Mouse (Mus musculus) MEL (cell line): ENCODE results near the gene Fxyd5. TPM values are rescaled to one million over a fixed set of nuclear protein-coding genes. Genes with fewer than 3 reads are reported as not detected.

ENCODE experiments used
- DNase-seq: peaks from one replicate; pipeline ENCODE4 v3.0.0; 2011; ENCODE audit warnings: low read depth, low spot score
- H3K27ac ChIP-seq: 2 replicates; pipeline ENCODE4 v1.5.1; 2012; ENCODE audit warnings: low read depth, mild to moderate bottlenecking, control low read depth, low read length, moderate library complexity; ENCODE audit not compliant: control insufficient read depth
- H3K27me3 ChIP-seq, 2 experiments: fragments of 150-350 bp in 1 of 2; sonication (generic) in 1 of 2; 2 replicates each; pipeline ENCODE4 v1.6.1; 2012; ENCODE audit warnings: low read length in 2 of 2, mild to moderate bottlenecking in 2 of 2, improper control_type of control experiment in 1 of 2, moderate library complexity in 1 of 2; ENCODE audit not compliant: insufficient read depth in 2 of 2, control insufficient read depth in 1 of 2
- H3K36me3 ChIP-seq, 2 experiments: 2 replicates each; pipeline ENCODE4 v1.6.1; 2012 to 2014; ENCODE audit warnings: low read length in 2 of 2, improper control_type of control experiment in 1 of 2, inconsistent platforms in 1 of 2, mild to moderate bottlenecking in 1 of 2; ENCODE audit not compliant: insufficient read depth in 2 of 2, control insufficient read depth in 1 of 2
- H3K4me1 ChIP-seq, 2 experiments: fragments of 150-350 bp in 1 of 2; sonication (generic) in 1 of 2; 2 replicates each; pipeline ENCODE4 v1.6.1; 2012; ENCODE audit warnings: low read length in 2 of 2, improper control_type of control experiment in 1 of 2, mild to moderate bottlenecking in 1 of 2; ENCODE audit not compliant: insufficient read depth in 2 of 2, control insufficient read depth in 1 of 2
- H3K4me3 ChIP-seq, 2 experiments: fragments of 150-350 bp in 1 of 2; sonication (generic) in 1 of 2; 2 replicates each; pipeline ENCODE4 v1.5.1; 2012; ENCODE audit warnings: low read depth in 2 of 2, low read length in 2 of 2, mild to moderate bottlenecking in 2 of 2, moderate library complexity in 2 of 2, control low read depth in 1 of 2, improper control_type of control experiment in 1 of 2; ENCODE audit not compliant: control insufficient read depth in 1 of 2, insufficient read depth in 1 of 2
- H3K79me2 ChIP-seq: 2 replicates; pipeline ENCODE4 v1.6.1; 2012; ENCODE audit warnings: mild to moderate bottlenecking, low read length, moderate library complexity; ENCODE audit not compliant: control insufficient read depth, poor library complexity, insufficient read depth
- H3K9ac ChIP-seq: 2 replicates; pipeline ENCODE4 v1.6.1; 2012; ENCODE audit warnings: low read depth, mild to moderate bottlenecking, control low read depth, low read length, moderate library complexity; ENCODE audit not compliant: control insufficient read depth, poor library complexity, severe bottlenecking
- H3K9me3 ChIP-seq: fragments of 150-350 bp; sonication (generic); replicated peaks from 2 replicates; pipeline ENCODE4 v1.6.1; 2012; ENCODE audit warnings: mild to moderate bottlenecking, low read length, improper control_type of control experiment, moderate library complexity; ENCODE audit not compliant: insufficient read depth
- EP300 ChIP-seq, 2 experiments: IDR thresholded peaks; 2 replicates each; pipeline ENCODE4 v1.6.1; 2011; ENCODE audit warnings: improper control_type of control experiment in 2 of 2, low read length in 2 of 2, low read depth in 1 of 2, mild to moderate bottlenecking in 1 of 2
- MAX ChIP-seq: IDR thresholded peaks from 2 replicates; pipeline ENCODE4 v1.6.1; 2011; ENCODE audit warnings: low read length, improper control_type of control experiment
- MAZ ChIP-seq: IDR thresholded peaks from 2 replicates; pipeline ENCODE4 v1.6.1; 2012; ENCODE audit warnings: low read depth, mild to moderate bottlenecking, inconsistent platforms, low read length, improper control_type of control experiment
- MXI1 ChIP-seq: IDR thresholded peaks from 2 replicates; pipeline ENCODE4 v1.6.1; 2011; ENCODE audit warnings: mild to moderate bottlenecking, low read depth, low read length, improper control_type of control experiment
- MYC ChIP-seq: IDR thresholded peaks from 2 replicates; pipeline ENCODE4 v1.6.1; 2011; ENCODE audit warnings: low read depth, mild to moderate bottlenecking, low read length, improper control_type of control experiment, moderate library complexity
- RCOR1 ChIP-seq: IDR thresholded peaks from 2 replicates; pipeline ENCODE4 v1.6.1; 2012; ENCODE audit warnings: low read depth, mild to moderate bottlenecking, inconsistent platforms, low read length, improper control_type of control experiment
- SIN3A ChIP-seq: IDR thresholded peaks from 2 replicates; pipeline ENCODE4 v1.6.1; 2012; ENCODE audit warnings: low read length, improper control_type of control experiment, inconsistent platforms
- TBP ChIP-seq: IDR thresholded peaks from 2 replicates; pipeline ENCODE4 v1.8.0; 2011; ENCODE audit warnings: low read depth, low read length, improper control_type of control experiment
- UBTF ChIP-seq: IDR thresholded peaks from 2 replicates; pipeline ENCODE4 v1.6.1; 2012; ENCODE audit warnings: low read depth, mild to moderate bottlenecking, inconsistent platforms, low read length, improper control_type of control experiment, moderate library complexity, borderline replicate concordance; ENCODE audit not compliant: insufficient read depth
- ZMIZ1 ChIP-seq: IDR thresholded peaks from 2 replicates; pipeline ENCODE4 v1.6.1; 2012; ENCODE audit warnings: low read depth, mild to moderate bottlenecking, inconsistent platforms, low read length, improper control_type of control experiment, moderate library complexity
- ZNF384 ChIP-seq: IDR thresholded peaks from 2 replicates; pipeline ENCODE4 v1.6.1; 2012; ENCODE audit warnings: low read depth, mild to moderate bottlenecking, inconsistent platforms, low read length, improper control_type of control experiment
- polyA plus RNA-seq, 2 experiments: library from polyadenylated mRNA; stranded (reverse) in 1 of 2; unstranded in 1 of 2; fragments of >175 nt in 1 of 2; fragments of >200 nt in 1 of 2; gene quantifications; 2 replicates each; pipeline versions ENCODE4 v1.2.1 to v1.2.4; 2012; ENCODE audit warnings: low replicate concordance in 2 of 2, low read depth in 1 of 2; ENCODE audit not compliant: insufficient read length in 2 of 2, insufficient read depth in 1 of 2, missing spikeins in 1 of 2
- total RNA-seq: library from RNA; depleted of rRNA; stranded (reverse); fragments of 300-350 nt; gene quantifications from 2 replicates; pipeline ENCODE4 v1.2.3, GENCODE M21; 2012

Fxyd5 gene
- total and polyA plus RNA-seq, 3 experiments = 39.4 to 57.5 TPM; not detected in 1

DNA sequence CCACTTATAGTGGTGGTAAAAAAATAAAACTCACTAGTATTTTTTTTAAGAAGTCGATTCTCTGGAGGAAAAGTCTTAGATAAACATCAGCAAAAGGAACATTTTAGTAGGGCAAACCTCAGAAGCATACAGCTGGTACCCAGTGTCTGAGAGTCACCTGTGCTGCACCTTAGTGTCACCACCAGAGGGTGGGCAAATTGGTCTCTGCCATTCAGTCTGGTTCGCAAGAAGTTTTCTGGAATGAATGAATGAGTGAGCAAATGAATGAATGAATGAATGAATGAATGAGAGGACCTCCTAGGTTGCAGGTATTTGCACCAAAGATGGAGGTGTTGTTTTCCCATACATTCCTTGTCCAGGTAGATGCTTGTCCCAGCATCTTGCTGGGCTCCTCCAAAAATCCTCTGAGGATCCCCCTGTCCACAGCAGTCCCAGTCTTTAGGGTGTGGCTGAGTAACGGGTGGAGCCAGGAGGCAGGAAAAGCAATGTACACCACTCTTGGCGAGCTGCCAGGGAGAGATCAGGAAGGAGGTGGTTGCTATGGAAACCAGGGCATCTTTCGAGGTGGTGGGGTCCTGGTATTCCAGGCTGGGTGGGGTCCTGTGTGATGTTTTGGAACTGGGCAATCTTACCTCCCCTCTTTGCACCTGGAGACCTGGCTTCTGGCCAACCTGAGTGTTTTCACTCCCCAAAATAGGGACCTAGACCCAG is 7.0 kb upstream of the Fxyd5 start:
- Histone ChIP-seq H3K36me3 (no peaks in the 10 kb centered on the region), H3K79me2 (no peaks in the 10 kb centered on the region), H3K9me3 (no peaks in the 10 kb centered on the region), H3K4me1 (no peaks in the 10 kb centered on the region; a peak in 1 of 4 replicates), H3K9ac (no peak overlapping the region), H3K4me3 (no peak overlapping the region), H3K27me3 (no peaks in the 10 kb centered on the region; a peak in 1 of 4 replicates), H3K27ac (no peak overlapping the region)
- no peak for DNase-seq
- TF ChIP-seq MYC = no peak

- peak; percentile 53 for DNase-seq
- peaks cover 0 to 10% of the 10 kb centered on the region in 2 experiments; a peak in 2 of 4 replicates for H3K36me3 ChIP-seq
- H3K9me3 ChIP-seq = no peaks in the 10 kb centered on the region
- no peak for TF ChIP-seq TBP
- no peak for TF ChIP-seq MAX
- TF ChIP-seq MXI1 = 0 out of 2 replicates have a peak, but pooled peaks have one; percentile 34
- TF ChIP-seq ZMIZ1 = no peak
- TF ChIP-seq ZNF384 = no peak
- peak; percentile 30; the same call in 1 of the 2 replicates for TF ChIP-seq SIN3A
- TF ChIP-seq, all 39 proteins: peak for 2
- Histone ChIP-seq H3K4me1 (peaks cover 2 to 24% of the 10 kb centered on the region in 2 experiments), H3K4me3 (peak overlapping the region; percentile 32 to 35; a peak in 3 of 4 replicates), H3K27me3 (no peaks in the 10 kb centered on the region), H3K27ac (no peak overlapping the region), H3K79me2 (no peaks in the 10 kb centered on the region; the same call in 1 of the 2 replicates), H3K9ac (peak overlapping the region; percentile 28)
These were observed 492 bp downstream of the Fxyd5 start for GRCm38 (mm10) chr7:31041662-31042315.

- Histone ChIP-seq H3K9me3 (no peaks in the 10 kb centered on the region), H3K36me3 (peaks cover 0 to 13% of the 10 kb centered on the region in 2 experiments; a peak in 2 of 4 replicates), H3K4me1 (peaks cover 2 to 31% of the 10 kb centered on the region in 2 experiments), H3K9ac (no peak overlapping the region), H3K79me2 (no peaks in the 10 kb centered on the region; the same call in 1 of the 2 replicates), H3K27ac (0 out of 2 replicates have a peak overlapping the region, but pooled peaks have one; percentile 19), H3K4me3 (no peak overlapping the region; a peak in 1 of 4 replicates), H3K27me3 (no peaks in the 10 kb centered on the region)
- TF ChIP-seq UBTF = no peak
- TF ChIP-seq RCOR1 = no peak
- TF ChIP-seq MAZ = 0 out of 2 replicates have a peak, but pooled peaks have one; percentile 3
- 0 out of 4 replicates have a peak, but pooled peaks of 1 of the 2 experiments have one; percentile 1 for TF ChIP-seq EP300 (IDR thresholded peaks at IDR 0.05; ENCODE audit: low read depth in 1 of 2, low read length in 2 of 2)
- DNase-seq = no peak
These were observed 1.3 kb downstream of the Fxyd5 start for GRCm38 (mm10) chr7:31041023-31041407.
